In the genomic region with DNA sequence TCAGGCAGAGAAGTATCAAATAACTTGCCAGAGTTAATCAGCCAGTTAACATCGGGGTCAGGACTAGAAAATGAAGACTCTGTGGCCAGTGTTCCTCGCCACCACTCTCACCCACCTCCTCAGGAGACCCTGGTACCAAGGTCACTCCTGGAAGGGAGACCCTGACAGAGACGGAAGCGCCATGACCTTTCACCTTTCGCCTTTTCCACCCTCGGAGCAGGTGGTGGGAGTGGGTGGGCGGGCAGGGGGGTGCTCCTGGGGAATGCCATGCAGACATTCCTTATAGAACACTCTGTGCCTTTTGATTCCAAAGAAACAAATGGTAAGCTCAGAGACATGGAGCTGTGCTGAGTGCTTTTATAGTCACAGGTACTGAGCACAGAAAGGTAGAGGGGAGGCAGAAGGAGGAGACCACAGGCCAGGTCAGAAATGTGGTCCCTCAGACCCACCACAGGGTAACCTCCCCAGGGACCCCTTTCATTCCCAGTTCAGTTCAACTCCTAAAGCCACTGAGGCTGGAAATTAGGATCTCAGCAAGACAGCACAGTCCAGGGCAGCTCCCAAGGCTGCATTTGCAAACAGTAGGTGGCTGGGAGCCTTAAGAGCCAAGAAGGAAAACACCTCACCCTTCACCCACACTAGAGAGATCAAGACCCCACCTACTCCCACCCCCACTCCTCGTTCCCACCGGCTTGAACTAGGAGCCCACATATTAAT, we compare ENCODE assay signal across 11 mouse cellular contexts. TPM values are rescaled to one million over a fixed set of nuclear protein-coding genes. Genes with fewer than 3 reads are reported as not detected.
DNase-seq lines count a peak whose midpoint lies in the region; ATAC-seq and TF ChIP-seq lines count a peak whose summit lies in the region.
"Had no signal": no experiment of that assay in that cellular context is flagged by ENCODE, and none has a peak within 500 bp of the region (broad histone marks: within the 10 kb centered on the region; RNA-seq: fewer than 3 reads in every experiment).

No protein-coding gene starts in this region.

- ATAC-seq in hindbrain, embryonic 12.5 days (ENCODE audit: low FRiP score): peak; percentile 32; the same call in 1 of the 2 replicates

- no peak for TF ChIP-seq POLR2A in kidney, adult 2 months (IDR thresholded peaks at IDR 0.05; ENCODE audit: low read depth, low read length)
- no peak for TF ChIP-seq POLR2A in ES-Bruce4 (IDR thresholded peaks at IDR 0.05; ENCODE audit: insufficient read depth, low read length)

- DNase-seq in kidney, adult 2 months: no peak
- DNase-seq in kidney, adult 8-10 months: no peak
- peak; percentile 52 for DNase-seq in embryonic facial prominence, embryonic 10.5 days (ENCODE audit: low spot score)
- no peak for DNase-seq in urinary bladder, adult 2 months (ENCODE audit: low spot score)
- DNase-seq in liver: no peak
- DNase-seq in right cerebral cortex, adult 18-20 months: no peak
- DNase-seq: cerebellum, postnatal 25 days; lung, postnatal 14 days had no signal

- H3K36me3 ChIP-seq in kidney, adult 2 months (ENCODE audit: control insufficient read depth, insufficient read depth, low read length): no peaks in the 10 kb centered on the region
- no peaks in the 10 kb centered on the region for H3K36me3 ChIP-seq in ES-Bruce4 (ENCODE audit: control insufficient read depth, insufficient read depth, low read length, poor library complexity, severe bottlenecking)
- peaks cover 2% of the 10 kb centered on the region for H3K36me3 ChIP-seq in embryonic facial prominence, embryonic 10.5 days (replicated peaks)
- 0 out of 2 replicates have a peak, but pooled peaks cover 2% of the 10 kb centered on the region for H3K36me3 ChIP-seq in hindbrain, embryonic 12.5 days
- H3K36me3 ChIP-seq: G1E had no signal

- H3K4me1 ChIP-seq in kidney, adult 2 months (ENCODE audit: control insufficient read depth, insufficient read depth, low read length): peaks cover 52% of the 10 kb centered on the region
- H3K4me1 ChIP-seq in ES-Bruce4 (ENCODE audit: control insufficient read depth, insufficient read depth, low read length): peaks cover 10% of the 10 kb centered on the region
- H3K4me1 ChIP-seq in embryonic facial prominence, embryonic 10.5 days: peaks cover 98% of the 10 kb centered on the region
- H3K4me1 ChIP-seq in hindbrain, embryonic 12.5 days: peaks cover 85% of the 10 kb centered on the region

- H3K9me3 ChIP-seq in ES-Bruce4 (replicated peaks; ENCODE audit: control insufficient read depth, insufficient read depth, low read length, poor library complexity, severe bottlenecking): no peaks in the 10 kb centered on the region
- H3K9me3 ChIP-seq in embryonic facial prominence, embryonic 10.5 days: no peaks in the 10 kb centered on the region
- no peaks in the 10 kb centered on the region for H3K9me3 ChIP-seq in hindbrain, embryonic 12.5 days (replicated peaks)

- H3K27me3 ChIP-seq in kidney, adult 2 months (replicated peaks; ENCODE audit: control insufficient read depth, insufficient read depth, low read length): no peaks in the 10 kb centered on the region
- no peaks in the 10 kb centered on the region for H3K27me3 ChIP-seq in ES-Bruce4 (ENCODE audit: control insufficient read depth, insufficient read depth, low read length, poor library complexity, severe bottlenecking)
- H3K27me3 ChIP-seq in embryonic facial prominence, embryonic 10.5 days (replicated peaks; ENCODE audit: low read depth, poor library complexity, severe bottlenecking): no peaks in the 10 kb centered on the region
- H3K27me3 ChIP-seq in hindbrain, embryonic 12.5 days: no peaks in the 10 kb centered on the region

- no peak for TF ChIP-seq EP300 in ES-Bruce4 (IDR thresholded peaks at IDR 0.05; ENCODE audit: insufficient read depth, low read depth, low read length)

- no peak overlapping the region for H3K4me3 ChIP-seq in kidney, adult 2 months (ENCODE audit: insufficient read depth, low read depth, low read length)
- no peak overlapping the region for H3K4me3 ChIP-seq in ES-Bruce4 (ENCODE audit: low read depth, low read length)
- H3K4me3 ChIP-seq in embryonic facial prominence, embryonic 10.5 days: peak overlapping the region; percentile 36
- no peak overlapping the region for H3K4me3 ChIP-seq in hindbrain, embryonic 12.5 days

- no peak overlapping the region; the same call in 1 of the 2 replicates for H3K4me2 ChIP-seq in hindbrain, embryonic 12.5 days (replicated peaks)

- no peak overlapping the region for H3K9ac ChIP-seq in ES-Bruce4 (ENCODE audit: low read depth, poor library complexity, severe bottlenecking)
- H3K9ac ChIP-seq in hindbrain, embryonic 12.5 days: no peak overlapping the region

- 28% methylated on average over 9 of the region's 9 CpGs for WGBS in kidney, adult 2 months
- 8% methylated on average over 9 of the region's 9 CpGs for WGBS in embryonic facial prominence, embryonic 10.5 days
- 21% methylated on average over 9 of the region's 9 CpGs for WGBS in hindbrain, embryonic 12.5 days

- no peak for TF ChIP-seq CTCF in kidney, adult 2 months (conservative IDR thresholded peaks at IDR 0.05; ENCODE audit: insufficient read depth, insufficient read length, low read depth, low read length)
- TF ChIP-seq CTCF in ES-Bruce4 (IDR thresholded peaks at IDR 0.05; ENCODE audit: low read depth, low read length): no peak

- peak overlapping the region; percentile 63; the same call in 1 of the 2 replicates for H3K27ac ChIP-seq in kidney, adult 2 months (ENCODE audit: insufficient read depth, low read depth, low read length)
- H3K27ac ChIP-seq in ES-Bruce4 (ENCODE audit: insufficient read depth, low read length): peak overlapping the region; percentile 27
- H3K27ac ChIP-seq in embryonic facial prominence, embryonic 10.5 days (replicated peaks): peak overlapping the region; percentile 89
- peak overlapping the region; percentile 70 for H3K27ac ChIP-seq in hindbrain, embryonic 12.5 days

RNA-seq across cellular contexts. Expression of a gene that starts 49.8 kb away (rescaled TPM):
- 46.9 and 49.2 TPM in 2 replicates for polyA plus RNA-seq in kidney, adult 2 months (2012; rRNA removed)
- 19.8 and 28.0 TPM in 2 replicates for polyA plus RNA-seq in ES-Bruce4 (2011; ENCODE audit: insufficient read depth, insufficient read length, low read depth, missing spikeins)
- 37.2 and 41.6 TPM in 2 replicates for polyA plus RNA-seq in embryonic facial prominence, embryonic 10.5 days (2016; fragmentation: Nextera tagmentation; extraction: Ambion mirVana)
- polyA plus RNA-seq in hindbrain, embryonic 12.5 days (2016; fragmentation: Nextera tagmentation; extraction: Ambion mirVana): 56.3 and 59.8 TPM in 2 replicates
- 77.8 and 103 TPM in 2 replicates for polyA plus RNA-seq in urinary bladder, adult 2 months (2012; rRNA removed)
- polyA plus RNA-seq: G1E had no signal

Comparison
In these comparisons a context has a peak if more than half of its experiments do, and no peak if none do; other contexts are left out.
1. H3K27ac ChIP-seq: peak in every context shown above with its lines; median percentile 89 in embryonic facial prominence, embryonic 10.5 days; 70 in hindbrain, embryonic 12.5 days; 63 in kidney, adult 2 months; 27 in ES-Bruce4.